Mouse (Mus musculus) lung, postnatal 0 days (tissue): ENCODE data around the gene Fam172a. TPM values are rescaled to one million over a fixed set of nuclear protein-coding genes. Genes with fewer than 3 reads are reported as not detected.

Experiments used
- ATAC-seq: fragments of 200-750 bp; cut with Nextera tagmentation; 2 replicates; pipeline ENCODE4 v1.8.0; 2017; ENCODE audit warnings: moderate library complexity
- DNase-seq: peaks from one replicate; pipeline ENCODE4 v3.0.0-alpha.2; 2016; ENCODE audit warnings: low spot score
- H3K27ac ChIP-seq: fragments of 300-500 bp; sonication (generic); 2 replicates; pipeline ENCODE4 v1.5.1; 2014; ENCODE audit warnings: antibody characterized with exemption, mild to moderate bottlenecking, low read length, mixed read lengths
- H3K27me3 ChIP-seq: fragments of 300-500 bp; sonication (generic); replicated peaks from 2 replicates; pipeline ENCODE4 v1.6.1; 2014; ENCODE audit warnings: low read length, mixed read lengths; ENCODE audit not compliant: insufficient read depth
- H3K36me3 ChIP-seq: fragments of 300-500 bp; sonication (generic); 2 replicates; pipeline ENCODE4 v1.6.1; 2014; ENCODE audit warnings: low read length, mixed read lengths; ENCODE audit not compliant: insufficient read depth
- H3K4me1 ChIP-seq: fragments of 300-500 bp; sonication (generic); 2 replicates; pipeline ENCODE4 v1.6.1; 2014; ENCODE audit warnings: antibody characterized with exemption, low read depth, low read length, mixed read lengths; ENCODE audit not compliant: insufficient read depth
- H3K4me2 ChIP-seq: fragments of 300-500 bp; sonication (generic); replicated peaks from 2 replicates; pipeline ENCODE4 v1.6.1; 2014; ENCODE audit warnings: low read depth, mild to moderate bottlenecking, low read length, moderate library complexity, mixed read lengths
- H3K4me3 ChIP-seq: fragments of 300-500 bp; sonication (generic); 2 replicates; pipeline ENCODE4 v1.5.1; 2014; ENCODE audit warnings: low read depth, low read length
- H3K9ac ChIP-seq: fragments of 300-500 bp; sonication (generic); replicated peaks from 2 replicates; pipeline ENCODE4 v1.6.1; 2014; ENCODE audit warnings: low read depth, mild to moderate bottlenecking
- H3K9me3 ChIP-seq: fragments of 300-500 bp; sonication (generic); 2 replicates; pipeline ENCODE4 v1.6.1; 2016; ENCODE audit warnings: low read length, mixed read lengths
- CTCF ChIP-seq: IDR thresholded peaks from 2 replicates; pipeline ENCODE4 v1.5.1; 2016; ENCODE audit warnings: antibody characterized with exemption, mild to moderate bottlenecking
- EP300 ChIP-seq: IDR thresholded peaks from 2 replicates; pipeline ENCODE4 v1.6.1; 2016; ENCODE audit warnings: antibody characterized with exemption, mild to moderate bottlenecking, control low read depth
- WGBS: fragments of 180-500 bp; shearing (Covaris S2); extraction: QIAGEN DNeasy Blood & Tissue Kit; methylation state at CpG from one replicate; pipeline ENCODE4 v1.1.7; 2014; 5-methylcytosine and 5-hydroxymethylcytosine counted together
- polyA plus RNA-seq: library from polyadenylated mRNA; unstranded; fragments of >200 nt; fragmentation: Nextera tagmentation; extraction: Ambion mirVana; gene quantifications from 2 replicates; pipeline ENCODE4 v1.2.1, GENCODE M21; 2015

Gene Fam172a
- polyA plus RNA-seq, 1 experiment from 2014 or later: 21.8 TPM

GRCm38 (mm10) chr13:78095071-78095973 lies 393.5 kb downstream of the Fam172a start:
- ATAC-seq (no peak), DNase-seq (no peak)
- no peak overlapping the region for H3K4me3 ChIP-seq
- H3K4me1 ChIP-seq: no peaks in the 10 kb centered on the region
- H3K36me3 ChIP-seq: no peaks in the 10 kb centered on the region
- WGBS: 80% methylated on average over 1 of the region's 1 CpGs
- no peak overlapping the region for H3K4me2 ChIP-seq
- H3K9me3 ChIP-seq: no peaks in the 10 kb centered on the region
- H3K9ac ChIP-seq: no peak overlapping the region
- TF ChIP-seq CTCF (no peak), EP300 (no peak)
- H3K27me3 ChIP-seq: no peaks in the 10 kb centered on the region
- H3K27ac ChIP-seq: no peak overlapping the region

- WGBS: 68% methylated on average over 5 of the region's 5 CpGs
- Histone ChIP-seq H3K4me3 (no peak overlapping the region), H3K9me3 (no peaks in the 10 kb centered on the region), H3K27ac (no peak overlapping the region), H3K4me2 (no peak overlapping the region), H3K27me3 (no peaks in the 10 kb centered on the region), H3K9ac (no peak overlapping the region), H3K4me1 (no peaks in the 10 kb centered on the region), H3K36me3 (no peaks in the 10 kb centered on the region)
- TF ChIP-seq EP300 (no peak), CTCF (no peak)
- ATAC-seq: no peak
- no peak for DNase-seq
Measured at GRCm38 (mm10) chr13:78098858-78099445, 397.1 kb downstream of the Fam172a start.

GRCm38 (mm10) chr13:78099746-78100530 lies 398.1 kb downstream of the Fam172a start:
- no peak for TF ChIP-seq EP300
- no peak for TF ChIP-seq CTCF
- 52% methylated on average over 3 of the region's 3 CpGs for WGBS
- Histone ChIP-seq H3K36me3 (no peaks in the 10 kb centered on the region), H3K27me3 (no peaks in the 10 kb centered on the region), H3K4me2 (no peak overlapping the region), H3K9ac (no peak overlapping the region), H3K4me3 (no peak overlapping the region), H3K4me1 (no peaks in the 10 kb centered on the region), H3K27ac (no peak overlapping the region), H3K9me3 (no peaks in the 10 kb centered on the region)
- ATAC-seq (no peak), DNase-seq (no peak)

GRCm38 (mm10) chr13:78100664-78101063 lies 398.8 kb downstream of the Fam172a start:
- no peak for DNase-seq

GRCm38 (mm10) chr13:78102337-78102736 lies 400.5 kb downstream of the Fam172a start:
- H3K4me3 ChIP-seq: no peak overlapping the region
- no peak overlapping the region for H3K27ac ChIP-seq
- DNase-seq: no peak

More at GRCm38 (mm10) chr13:78100664-78101063, 398.8 kb downstream of the Fam172a start:
- 65% methylated on average over 3 of the region's 3 CpGs for WGBS
- TF ChIP-seq EP300 (no peak), CTCF (no peak)
- H3K27me3 ChIP-seq: no peaks in the 10 kb centered on the region
- H3K9me3 ChIP-seq: no peaks in the 10 kb centered on the region
- H3K9ac ChIP-seq: no peak overlapping the region
- H3K4me3 ChIP-seq: no peak overlapping the region
- H3K36me3 ChIP-seq: no peaks in the 10 kb centered on the region
- no peak for ATAC-seq
- H3K4me1 ChIP-seq: no peaks in the 10 kb centered on the region
- no peak overlapping the region for H3K4me2 ChIP-seq
- H3K27ac ChIP-seq: no peak overlapping the region

GRCm38 (mm10) chr13:78104851-78105250 lies 403.0 kb downstream of the Fam172a start:
- WGBS: 66% methylated on average over 3 of the region's 3 CpGs
- Histone ChIP-seq H3K4me1 (no peaks in the 10 kb centered on the region), H3K9me3 (no peaks in the 10 kb centered on the region), H3K4me2 (no peak overlapping the region), H3K9ac (no peak overlapping the region), H3K27ac (no peak overlapping the region), H3K36me3 (no peaks in the 10 kb centered on the region), H3K4me3 (no peak overlapping the region), H3K27me3 (no peaks in the 10 kb centered on the region)
- no peak for TF ChIP-seq EP300
- no peak for TF ChIP-seq CTCF
- ATAC-seq (no peak), DNase-seq (no peak)

More at GRCm38 (mm10) chr13:78102337-78102736, 400.5 kb downstream of the Fam172a start:
- WGBS: 53% methylated on average over 2 of the region's 2 CpGs
- no peak for ATAC-seq
- TF ChIP-seq EP300: no peak
- TF ChIP-seq CTCF: no peak
- Histone ChIP-seq H3K9me3 (no peaks in the 10 kb centered on the region), H3K9ac (no peak overlapping the region), H3K4me1 (no peaks in the 10 kb centered on the region), H3K27me3 (no peaks in the 10 kb centered on the region), H3K4me2 (no peak overlapping the region), H3K36me3 (no peaks in the 10 kb centered on the region)
